Mouse (Mus musculus) lung, postnatal 0 days (tissue): ENCODE data around the gene Adcy9. TPM values are rescaled to one million over a fixed set of nuclear protein-coding genes. Genes with fewer than 3 reads are reported as not detected.

Experiments
- ATAC-seq: fragments of 200-750 bp; cut with Nextera tagmentation; 2 replicates; pipeline ENCODE4 v1.8.0; 2017; ENCODE audit warnings: moderate library complexity
- DNase-seq: peaks from one replicate; pipeline ENCODE4 v3.0.0-alpha.2; 2016; ENCODE audit warnings: low spot score
- H3K27ac ChIP-seq: fragments of 300-500 bp; sonication (generic); 2 replicates; pipeline ENCODE4 v1.5.1; 2014; ENCODE audit warnings: antibody characterized with exemption, mild to moderate bottlenecking, low read length, mixed read lengths
- H3K27me3 ChIP-seq: fragments of 300-500 bp; sonication (generic); replicated peaks from 2 replicates; pipeline ENCODE4 v1.6.1; 2014; ENCODE audit warnings: low read length, mixed read lengths; ENCODE audit not compliant: insufficient read depth
- H3K36me3 ChIP-seq: fragments of 300-500 bp; sonication (generic); 2 replicates; pipeline ENCODE4 v1.6.1; 2014; ENCODE audit warnings: low read length, mixed read lengths; ENCODE audit not compliant: insufficient read depth
- H3K4me1 ChIP-seq: fragments of 300-500 bp; sonication (generic); 2 replicates; pipeline ENCODE4 v1.6.1; 2014; ENCODE audit warnings: antibody characterized with exemption, low read depth, low read length, mixed read lengths; ENCODE audit not compliant: insufficient read depth
- H3K4me2 ChIP-seq: fragments of 300-500 bp; sonication (generic); replicated peaks from 2 replicates; pipeline ENCODE4 v1.6.1; 2014; ENCODE audit warnings: low read depth, mild to moderate bottlenecking, low read length, moderate library complexity, mixed read lengths
- H3K4me3 ChIP-seq: fragments of 300-500 bp; sonication (generic); 2 replicates; pipeline ENCODE4 v1.5.1; 2014; ENCODE audit warnings: low read depth, low read length
- H3K9ac ChIP-seq: fragments of 300-500 bp; sonication (generic); replicated peaks from 2 replicates; pipeline ENCODE4 v1.6.1; 2014; ENCODE audit warnings: low read depth, mild to moderate bottlenecking
- H3K9me3 ChIP-seq: fragments of 300-500 bp; sonication (generic); 2 replicates; pipeline ENCODE4 v1.6.1; 2016; ENCODE audit warnings: low read length, mixed read lengths
- CTCF ChIP-seq: IDR thresholded peaks from 2 replicates; pipeline ENCODE4 v1.5.1; 2016; ENCODE audit warnings: antibody characterized with exemption, mild to moderate bottlenecking
- EP300 ChIP-seq: IDR thresholded peaks from 2 replicates; pipeline ENCODE4 v1.6.1; 2016; ENCODE audit warnings: antibody characterized with exemption, mild to moderate bottlenecking, control low read depth
- WGBS: fragments of 180-500 bp; shearing (Covaris S2); extraction: QIAGEN DNeasy Blood & Tissue Kit; methylation state at CpG from one replicate; pipeline ENCODE4 v1.1.7; 2014; 5-methylcytosine and 5-hydroxymethylcytosine counted together
- polyA plus RNA-seq: library from polyadenylated mRNA; unstranded; fragments of >200 nt; fragmentation: Nextera tagmentation; extraction: Ambion mirVana; gene quantifications from 2 replicates; pipeline ENCODE4 v1.2.1, GENCODE M21; 2015

The Adcy9 gene
- polyA plus RNA-seq, 1 experiment from 2014 or later = 2.9 TPM

DNA sequence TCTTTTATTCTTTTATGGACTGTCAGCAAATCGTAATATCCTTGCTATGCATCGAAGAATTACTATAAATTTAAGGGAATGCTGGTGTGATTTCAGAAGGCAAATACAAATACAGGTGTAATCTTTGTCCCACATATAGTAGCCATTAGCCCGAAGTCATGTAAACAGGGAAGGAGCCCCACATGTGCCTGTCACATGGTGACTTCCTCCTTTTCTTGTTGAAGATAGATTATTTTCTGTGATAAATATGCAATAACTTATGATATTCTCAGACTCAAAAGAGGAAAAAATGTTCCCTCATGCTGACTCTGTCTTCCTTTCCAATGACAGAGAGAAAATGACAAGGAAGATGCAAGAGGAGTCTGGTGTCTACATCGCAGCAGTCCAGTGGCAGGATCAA, 112.5 kb downstream of the Adcy9 start:
- no peaks in the 10 kb centered on the region for H3K36me3 ChIP-seq
- no peak overlapping the region for H3K4me3 ChIP-seq
- no peaks in the 10 kb centered on the region for H3K27me3 ChIP-seq
- no peaks in the 10 kb centered on the region for H3K4me1 ChIP-seq
- H3K4me2 ChIP-seq = no peak overlapping the region
- DNase-seq (no peak), ATAC-seq (no peak)
- no peaks in the 10 kb centered on the region for H3K9me3 ChIP-seq
- no peak overlapping the region for H3K9ac ChIP-seq
- TF ChIP-seq EP300 = no peak
- no peak for TF ChIP-seq CTCF
- no peak overlapping the region for H3K27ac ChIP-seq
- WGBS = 79% methylated on average over 4 of the region's 4 CpGs

DNA sequence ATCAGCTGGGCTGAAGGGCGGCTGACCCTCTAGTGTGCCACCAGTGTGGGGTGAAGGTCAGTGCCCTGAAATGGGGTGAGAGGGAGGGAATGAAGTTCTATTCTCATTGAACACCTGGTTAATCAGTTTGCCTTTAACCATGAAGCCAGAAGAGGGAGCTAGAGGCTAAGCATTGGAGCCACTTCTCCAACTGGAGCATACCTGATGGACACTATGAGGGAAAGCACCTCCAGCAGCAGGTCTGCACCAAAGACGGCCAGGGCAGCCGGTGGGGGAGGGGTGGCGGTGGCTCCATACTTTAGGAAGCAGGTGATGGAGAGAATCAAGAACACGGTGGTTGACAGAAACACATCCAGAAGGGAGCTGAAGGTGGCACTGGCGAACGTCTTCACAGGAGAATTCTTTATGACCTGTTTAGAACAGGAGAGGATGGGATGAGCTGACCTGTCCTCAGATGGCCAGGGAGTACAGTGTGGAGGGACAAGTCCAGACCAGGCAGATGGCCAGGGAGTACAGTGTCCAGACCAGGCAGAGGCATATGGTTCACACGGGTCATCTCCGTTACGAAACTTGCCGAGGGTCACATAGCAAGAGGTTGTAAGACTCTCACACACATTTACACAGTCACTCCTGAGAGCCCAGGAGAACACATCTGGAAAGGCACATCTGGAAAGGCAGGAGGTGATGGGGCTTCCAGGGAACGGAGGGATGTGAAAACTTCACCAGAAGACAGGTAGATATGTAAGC, 115.9 kb downstream of the Adcy9 start:
- peak; percentile 55 for DNase-seq

DNA sequence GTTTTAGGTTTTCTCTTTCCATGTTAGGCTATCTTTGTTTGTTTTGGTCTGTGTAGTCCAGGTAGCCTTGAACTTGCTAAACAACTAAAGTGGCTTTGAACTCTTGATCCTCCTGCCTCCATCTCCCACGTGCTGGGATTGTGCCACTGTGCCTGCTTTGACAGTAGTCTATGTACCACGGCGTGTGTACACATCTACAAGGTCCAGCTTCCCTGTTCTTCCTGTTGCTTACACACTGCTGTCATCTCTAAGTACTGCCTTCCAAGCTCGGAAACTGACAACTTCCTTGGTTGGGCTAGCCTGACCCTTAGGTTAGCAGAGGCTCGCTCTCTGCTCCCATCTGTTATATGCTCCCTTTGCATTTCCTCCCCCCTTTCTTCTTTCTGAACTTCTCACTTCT, 116.7 kb downstream of the Adcy9 start:
- Histone ChIP-seq H3K4me1 (no peaks in the 10 kb centered on the region), H3K27ac (no peak overlapping the region), H3K4me2 (no peak overlapping the region), H3K9ac (no peak overlapping the region), H3K27me3 (no peaks in the 10 kb centered on the region), H3K9me3 (no peaks in the 10 kb centered on the region), H3K4me3 (no peak overlapping the region), H3K36me3 (no peaks in the 10 kb centered on the region)
- TF ChIP-seq CTCF = no peak
- no peak for TF ChIP-seq EP300
- ATAC-seq (no peak), DNase-seq (no peak)
- WGBS = 72% methylated on average over 5 of the region's 5 CpGs

More for the DNA sequence above, 115.9 kb downstream of the Adcy9 start:
- WGBS = 63% methylated on average over 12 of the region's 12 CpGs
- Histone ChIP-seq H3K27ac (no peak overlapping the region), H3K27me3 (no peaks in the 10 kb centered on the region), H3K4me1 (no peaks in the 10 kb centered on the region), H3K4me3 (no peak overlapping the region), H3K36me3 (no peaks in the 10 kb centered on the region), H3K4me2 (no peak overlapping the region), H3K9me3 (no peaks in the 10 kb centered on the region), H3K9ac (no peak overlapping the region)
- no peak for TF ChIP-seq EP300
- TF ChIP-seq CTCF = peak; percentile 72
- ATAC-seq = no peak

DNA sequence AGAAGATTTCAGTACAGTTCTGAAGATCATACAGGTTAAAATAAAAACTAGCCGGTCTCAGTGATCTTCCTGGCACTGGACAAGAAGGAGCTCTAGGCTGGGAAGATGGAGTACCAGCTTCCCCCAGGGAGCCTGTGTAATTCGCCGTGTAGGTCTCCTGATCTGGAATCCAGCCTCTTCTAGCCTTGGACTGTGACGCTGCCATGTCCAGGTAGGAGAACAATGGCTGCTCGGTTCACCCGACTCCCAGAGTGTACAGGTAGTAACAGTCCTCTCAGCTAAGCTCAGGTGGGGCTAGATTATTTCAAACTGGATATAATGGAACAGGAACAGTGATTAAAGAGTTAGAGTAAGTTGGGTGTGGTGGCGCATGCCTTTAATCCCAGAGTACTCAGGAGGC, 120.0 kb downstream of the Adcy9 start:
- Histone ChIP-seq H3K27ac (no peak overlapping the region), H3K9ac (no peak overlapping the region), H3K4me1 (no peaks in the 10 kb centered on the region), H3K27me3 (no peaks in the 10 kb centered on the region), H3K36me3 (peaks cover 5% of the 10 kb centered on the region; the same call in 1 of the 2 replicates), H3K4me3 (no peak overlapping the region), H3K4me2 (no peak overlapping the region), H3K9me3 (no peaks in the 10 kb centered on the region)
- TF ChIP-seq EP300 (no peak), CTCF (no peak)
- 90% methylated on average over 7 of the region's 7 CpGs for WGBS
- ATAC-seq (no peak), DNase-seq (no peak)

GRCm38 (mm10) chr16:4293259-4293658, 127.0 kb downstream of the Adcy9 start:
- WGBS = 85% methylated on average over 3 of the region's 3 CpGs
- H3K4me1 ChIP-seq = no peaks in the 10 kb centered on the region
- H3K9me3 ChIP-seq = no peaks in the 10 kb centered on the region
- no peak overlapping the region for H3K27ac ChIP-seq
- no peaks in the 10 kb centered on the region for H3K27me3 ChIP-seq
- DNase-seq (no peak), ATAC-seq (no peak)
- no peak overlapping the region for H3K4me2 ChIP-seq
- TF ChIP-seq EP300 = no peak
- TF ChIP-seq CTCF = no peak
- no peak overlapping the region for H3K9ac ChIP-seq
- H3K4me3 ChIP-seq = no peak overlapping the region
- peaks cover 10% of the 10 kb centered on the region; the same call in 1 of the 2 replicates for H3K36me3 ChIP-seq

DNA sequence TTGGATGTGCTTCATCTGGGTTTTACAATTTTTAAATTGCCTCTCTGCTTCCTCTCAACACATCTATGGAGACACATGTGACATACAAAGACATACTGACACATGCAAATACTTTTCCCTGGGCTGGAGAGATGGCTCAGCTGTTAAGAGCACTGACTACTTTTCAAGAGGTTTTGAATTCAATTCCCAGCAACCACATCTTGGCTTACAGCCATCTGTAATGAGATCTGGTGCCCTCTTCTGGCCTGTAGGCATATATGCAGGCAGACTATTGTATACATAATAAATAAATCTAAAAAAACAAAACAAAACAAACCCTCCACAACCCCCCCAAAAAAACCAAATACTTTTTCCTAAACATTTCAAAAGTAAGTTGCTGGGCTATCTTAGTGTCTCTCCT, 130.8 kb downstream of the Adcy9 start:
- ATAC-seq (no peak), DNase-seq (peak; percentile 45)
- peak; percentile 66 for TF ChIP-seq CTCF
- no peak for TF ChIP-seq EP300
- Histone ChIP-seq H3K9ac (no peak overlapping the region), H3K4me2 (no peak overlapping the region), H3K27me3 (no peaks in the 10 kb centered on the region), H3K27ac (no peak overlapping the region), H3K4me3 (no peak overlapping the region), H3K36me3 (0 out of 2 replicates have a peak, but pooled peaks cover 6% of the 10 kb centered on the region), H3K4me1 (no peaks in the 10 kb centered on the region), H3K9me3 (no peaks in the 10 kb centered on the region)
